Mouse (Mus musculus): ENCODE results near the gene Ifit2. TPM values are rescaled to one million over a fixed set of nuclear protein-coding genes. Genes with fewer than 3 reads are reported as not detected.
"Not testable (repeated sequence)": the region's sequence is repeated elsewhere in the genome, so short reads cannot be mapped to it uniquely, and the experiment has no call there.

Ifit2 gene
- polyA plus RNA-seq, 1 experiment from 2014 or later = 4.7 TPM

- not testable (repeated sequence) for H3K4me3 ChIP-seq
- 83% methylated on average over 8 of the region's 12 CpGs for WGBS
Measured at GRCm38 (mm10) chr19:34587898-34588692, 37.6 kb downstream of the Ifit2 start.

GRCm38 (mm10) chr19:34588959-34589358, 38.5 kb downstream of the Ifit2 start:
- no peak overlapping the region for H3K27ac ChIP-seq
- H3K27me3 ChIP-seq (ENCODE audit: insufficient read depth, poor library complexity, severe bottlenecking) = no peaks in the 10 kb centered on the region
- DNase-seq (ENCODE audit: low spot score) = no peak
- H3K36me3 ChIP-seq = no peaks in the 10 kb centered on the region
- H3K9me3 ChIP-seq = no peaks in the 10 kb centered on the region
- no peaks in the 10 kb centered on the region for H3K4me1 ChIP-seq
- H3K4me3 ChIP-seq = no peak overlapping the region

More at GRCm38 (mm10) chr19:34587898-34588692, 37.6 kb downstream of the Ifit2 start:
- H3K27me3 ChIP-seq (ENCODE audit: insufficient read depth, poor library complexity, severe bottlenecking); H3K9me3 ChIP-seq; H3K36me3 ChIP-seq; DNase-seq (ENCODE audit: low spot score); H3K27ac ChIP-seq; H3K4me1 ChIP-seq: not testable (repeated sequence)

- no peaks in the 10 kb centered on the region for H3K27me3 ChIP-seq (ENCODE audit: insufficient read depth, poor library complexity, severe bottlenecking)
- H3K36me3 ChIP-seq = no peaks in the 10 kb centered on the region
- no peak overlapping the region for H3K27ac ChIP-seq
- no peak overlapping the region for H3K4me3 ChIP-seq
- H3K9me3 ChIP-seq = no peaks in the 10 kb centered on the region
- no peak for DNase-seq (ENCODE audit: low spot score)
- H3K4me1 ChIP-seq = no peaks in the 10 kb centered on the region
- WGBS = 78% methylated on average over 2 of the region's 2 CpGs
Measured at GRCm38 (mm10) chr19:34593456-34593855, 43.0 kb downstream of the Ifit2 start.

- not testable (repeated sequence) for H3K36me3 ChIP-seq; DNase-seq (ENCODE audit: low spot score); H3K9me3 ChIP-seq; H3K4me1 ChIP-seq; H3K27ac ChIP-seq; H3K27me3 ChIP-seq (ENCODE audit: insufficient read depth, poor library complexity, severe bottlenecking); H3K4me3 ChIP-seq
- WGBS = 74% methylated on average over 3 of the region's 3 CpGs
Measured at GRCm38 (mm10) chr19:34594523-34594922, 44.0 kb downstream of the Ifit2 start.

- Histone ChIP-seq H3K4me3 (no peak overlapping the region), H3K36me3 (no peaks in the 10 kb centered on the region), H3K27ac (no peak overlapping the region), H3K4me1 (no peaks in the 10 kb centered on the region), H3K9me3 (no peaks in the 10 kb centered on the region), H3K27me3 (ENCODE audit: insufficient read depth, poor library complexity, severe bottlenecking) (no peaks in the 10 kb centered on the region)
- no peak for DNase-seq (ENCODE audit: low spot score)
Measured at GRCm38 (mm10) chr19:34596811-34597210, 46.3 kb downstream of the Ifit2 start.

- Histone ChIP-seq H3K36me3 (no peaks in the 10 kb centered on the region), H3K4me1 (no peaks in the 10 kb centered on the region), H3K27ac (no peak overlapping the region), H3K9me3 (no peaks in the 10 kb centered on the region), H3K4me3 (no peak overlapping the region), H3K27me3 (ENCODE audit: insufficient read depth, poor library complexity, severe bottlenecking) (no peaks in the 10 kb centered on the region)
- 73% methylated on average over 2 of the region's 2 CpGs for WGBS
- no peak for DNase-seq (ENCODE audit: low spot score)
Measured at GRCm38 (mm10) chr19:34598341-34598740, 47.8 kb downstream of the Ifit2 start.

- not testable (repeated sequence) for DNase-seq (ENCODE audit: low spot score); H3K27me3 ChIP-seq (ENCODE audit: insufficient read depth, poor library complexity, severe bottlenecking); H3K4me3 ChIP-seq
Measured at GRCm38 (mm10) chr19:34599250-34599649, 48.8 kb downstream of the Ifit2 start.

GRCm38 (mm10) chr19:34601888-34602287, 51.4 kb downstream of the Ifit2 start, which contains the start of gene Ifit1bl1:
Gene Ifit1bl1, minus strand, starts transcription at chr19:34601956.
- H3K27ac ChIP-seq; H3K9me3 ChIP-seq; H3K27me3 ChIP-seq (ENCODE audit: insufficient read depth, poor library complexity, severe bottlenecking); DNase-seq (ENCODE audit: low spot score); H3K36me3 ChIP-seq; H3K4me3 ChIP-seq; H3K4me1 ChIP-seq: not testable (repeated sequence)
- 39% methylated on average over 1 of the region's 1 CpGs for WGBS

More at GRCm38 (mm10) chr19:34599250-34599649, 48.8 kb downstream of the Ifit2 start:
- H3K27ac ChIP-seq, H3K4me1 ChIP-seq, H3K9me3 ChIP-seq, H3K36me3 ChIP-seq: not testable (repeated sequence)

- 82% methylated on average over 3 of the region's 3 CpGs for WGBS
- Histone ChIP-seq H3K4me1 (no peaks in the 10 kb centered on the region), H3K36me3 (no peaks in the 10 kb centered on the region), H3K4me3 (no peak overlapping the region), H3K9me3 (no peaks in the 10 kb centered on the region), H3K27me3 (ENCODE audit: insufficient read depth, poor library complexity, severe bottlenecking) (no peaks in the 10 kb centered on the region), H3K27ac (no peak overlapping the region)
- DNase-seq (ENCODE audit: low spot score) = no peak
Measured at GRCm38 (mm10) chr19:34605472-34605871, 55.0 kb downstream of the Ifit2 start.

- H3K4me3 ChIP-seq; H3K27ac ChIP-seq; H3K36me3 ChIP-seq; H3K4me1 ChIP-seq; H3K9me3 ChIP-seq; H3K27me3 ChIP-seq (ENCODE audit: insufficient read depth, poor library complexity, severe bottlenecking); DNase-seq (ENCODE audit: low spot score): not testable (repeated sequence)
- 44% methylated on average over 4 of the region's 4 CpGs for WGBS
Measured at GRCm38 (mm10) chr19:34607237-34608051, 57.0 kb downstream of the Ifit2 start, which contains the start of gene Ifit3b. Gene Ifit3b, plus strand, starts transcription at chr19:34607970.

- not testable (repeated sequence) for H3K36me3 ChIP-seq; DNase-seq (ENCODE audit: low spot score); H3K27me3 ChIP-seq (ENCODE audit: insufficient read depth, poor library complexity, severe bottlenecking); H3K27ac ChIP-seq; H3K4me1 ChIP-seq; H3K4me3 ChIP-seq; H3K9me3 ChIP-seq
- WGBS = 71% methylated on average over 3 of the region's 3 CpGs
Measured at GRCm38 (mm10) chr19:34610118-34610517, 59.6 kb downstream of the Ifit2 start.

- H3K36me3 ChIP-seq; H3K27me3 ChIP-seq (ENCODE audit: insufficient read depth, poor library complexity, severe bottlenecking); H3K27ac ChIP-seq; DNase-seq (ENCODE audit: low spot score); H3K4me1 ChIP-seq; H3K4me3 ChIP-seq; H3K9me3 ChIP-seq: not testable (repeated sequence)
- WGBS = 76% methylated on average over 6 of the region's 11 CpGs
Measured at GRCm38 (mm10) chr19:34612243-34613001, 61.9 kb downstream of the Ifit2 start.

GRCm38 (mm10) chr19:34620871-34621270, 70.4 kb downstream of the Ifit2 start:
- H3K4me1 ChIP-seq = no peaks in the 10 kb centered on the region
- WGBS = 91% methylated on average over 5 of the region's 5 CpGs
- H3K27me3 ChIP-seq (ENCODE audit: insufficient read depth, poor library complexity, severe bottlenecking) = no peaks in the 10 kb centered on the region
- no peak overlapping the region for H3K4me3 ChIP-seq
- H3K27ac ChIP-seq = no peak overlapping the region
- no peaks in the 10 kb centered on the region for H3K9me3 ChIP-seq
- no peak for DNase-seq (ENCODE audit: low spot score)
- no peaks in the 10 kb centered on the region for H3K36me3 ChIP-seq

All from heart, embryonic 10.5 days (tissue).